Mouse (Mus musculus) liver, embryonic 14.5 days (tissue): ENCODE data around the gene Trappc12. TPM values are rescaled to one million over a fixed set of nuclear protein-coding genes. Genes with fewer than 3 reads are reported as not detected.
A peak's percentile ranks its signal among the peaks of the same experiment; 100 is the strongest.

Experiments used
- ATAC-seq: fragments of 200-750 bp; cut with Nextera tagmentation; 2 replicates; pipeline ENCODE4 v1.8.0; 2017; ENCODE audit warnings: moderate number of reproducible peaks, mild to moderate bottlenecking, moderate library complexity; ENCODE audit not compliant: insufficient read depth
- DNase-seq, 3 experiments: peaks; one replicate each; pipeline ENCODE4 v3.0.0-alpha.2; 2012 to 2013; ENCODE audit warnings: low read depth in 3 of 3, low spot score in 3 of 3
- H3K27ac ChIP-seq: fragments of 300-500 bp; sonication (generic); 2 replicates; pipeline ENCODE4 v1.5.1; 2014; ENCODE audit warnings: moderate library complexity, mild to moderate bottlenecking, control low read depth, inconsistent platforms
- H3K27me3 ChIP-seq: fragments of 300-500 bp; sonication (generic); 2 replicates; pipeline ENCODE4 v1.6.1; 2014; ENCODE audit warnings: mild to moderate bottlenecking, low read length, moderate library complexity; ENCODE audit not compliant: control insufficient read depth, insufficient read depth
- H3K36me3 ChIP-seq: fragments of 300-500 bp; sonication (generic); replicated peaks from 2 replicates; pipeline ENCODE4 v1.6.1; 2014; ENCODE audit warnings: low read depth; ENCODE audit not compliant: control insufficient read depth, insufficient read depth
- H3K4me1 ChIP-seq, 2 experiments: fragments of 200-500 bp in 1 of 2; fragments of 300-500 bp in 1 of 2; sonication (generic) in 1 of 2; replicated peaks; 2 replicates each; pipeline ENCODE4 v1.6.1; 2012 to 2014; ENCODE audit warnings: antibody characterized with exemption in 1 of 2, inconsistent platforms in 1 of 2, low read length in 1 of 2; ENCODE audit not compliant: control insufficient read depth in 2 of 2, insufficient read depth in 2 of 2
- H3K4me2 ChIP-seq: fragments of 300-500 bp; sonication (generic); 2 replicates; pipeline ENCODE4 v1.6.1; 2014; ENCODE audit warnings: low read depth, mild to moderate bottlenecking, control low read depth, moderate library complexity
- H3K4me3 ChIP-seq, 2 experiments: fragments of 200-500 bp in 1 of 2; fragments of 300-500 bp in 1 of 2; sonication (generic) in 1 of 2; 2 replicates each; pipeline ENCODE4 v1.5.1; 2012 to 2014; ENCODE audit warnings: low read depth in 2 of 2, low read length in 2 of 2, mild to moderate bottlenecking in 2 of 2, control low read depth in 1 of 2, inconsistent platforms in 1 of 2, moderate library complexity in 1 of 2; ENCODE audit not compliant: insufficient read depth in 1 of 2
- H3K9ac ChIP-seq: fragments of 300-500 bp; sonication (generic); replicated peaks from 2 replicates; pipeline ENCODE4 v1.6.1; 2014; ENCODE audit warnings: mild to moderate bottlenecking, control low read depth, moderate library complexity
- H3K9me3 ChIP-seq: fragments of 300-500 bp; sonication (generic); 2 replicates; pipeline ENCODE4 v1.6.1; 2016; ENCODE audit warnings: low read length, mixed read lengths; ENCODE audit not compliant: control insufficient read depth
- CTCF ChIP-seq: IDR thresholded peaks from 2 replicates; pipeline ENCODE4 v1.5.1; 2016; ENCODE audit warnings: antibody characterized with exemption, low read depth, control low read depth
- EP300 ChIP-seq: IDR thresholded peaks from 2 replicates; pipeline ENCODE4 v1.6.1; 2016; ENCODE audit warnings: antibody characterized with exemption, low read depth
- WGBS: fragments of 180-500 bp; shearing (Covaris S2); extraction: QIAGEN DNeasy Blood & Tissue Kit; methylation state at CpG from one replicate; pipeline ENCODE4 v1.1.7; 2014; ENCODE audit not compliant: insufficient replicate concordance; 5-methylcytosine and 5-hydroxymethylcytosine counted together
- polyA plus RNA-seq, 2 experiments: library from polyadenylated mRNA; depleted of rRNA in 1 of 2; stranded (reverse) in 1 of 2; unstranded in 1 of 2; fragments of >200 nt; fragmentation: Nextera tagmentation in 1 of 2; extraction: Ambion mirVana in 1 of 2; gene quantifications; 2 replicates each; pipeline versions ENCODE4 v1.2.1 to v1.2.3; 2012 to 2014

The Trappc12 gene
- polyA plus RNA-seq, 2 experiments: 11.6 to 13.1 TPM

- Histone ChIP-seq H3K27ac (no peak overlapping the region), H3K27me3 (no peaks in the 10 kb centered on the region), H3K9me3 (no peaks in the 10 kb centered on the region), H3K36me3 (peaks cover 14% of the 10 kb centered on the region), H3K4me1 (peaks cover 0 to 5% of the 10 kb centered on the region in 2 experiments; a peak in 2 of 4 replicates), H3K9ac (no peak overlapping the region), H3K4me3 (no peak overlapping the region), H3K4me2 (no peak overlapping the region)
- TF ChIP-seq CTCF (no peak), EP300 (no peak)
- DNase-seq (no peak), ATAC-seq (peak; percentile 56; the same call in 1 of the 2 replicates)
- 62% methylated on average over 8 of the region's 8 CpGs for WGBS
These were observed 63.9 kb downstream of the Trappc12 start for GRCm38 (mm10) chr12:28686199-28686879.

- Histone ChIP-seq H3K4me2 (no peak overlapping the region), H3K36me3 (peaks cover 9% of the 10 kb centered on the region), H3K27me3 (no peaks in the 10 kb centered on the region), H3K27ac (no peak overlapping the region), H3K9ac (no peak overlapping the region), H3K4me1 (peaks cover 0 to 5% of the 10 kb centered on the region in 2 experiments; a peak in 2 of 4 replicates), H3K4me3 (no peak overlapping the region), H3K9me3 (no peaks in the 10 kb centered on the region)
- TF ChIP-seq CTCF (no peak), EP300 (no peak)
- ATAC-seq (peak; percentile 19; the same call in 1 of the 2 replicates), DNase-seq (no peak)
- 55% methylated on average over 3 of the region's 3 CpGs for WGBS
These were observed 64.5 kb downstream of the Trappc12 start for GRCm38 (mm10) chr12:28685771-28686170.

- 59% methylated on average over 1 of the region's 1 CpGs for WGBS
- no peak for TF ChIP-seq CTCF
- no peak for TF ChIP-seq EP300
- ATAC-seq (no peak), DNase-seq (no peak)
- H3K9ac ChIP-seq: no peak overlapping the region
- H3K4me1 ChIP-seq: peaks cover 0 to 5% of the 10 kb centered on the region in 2 experiments; a peak in 2 of 4 replicates
- H3K4me2 ChIP-seq: no peak overlapping the region
- no peaks in the 10 kb centered on the region for H3K27me3 ChIP-seq
- no peak overlapping the region for H3K4me3 ChIP-seq
- H3K9me3 ChIP-seq: no peaks in the 10 kb centered on the region
- H3K27ac ChIP-seq: no peak overlapping the region
- peaks cover 5% of the 10 kb centered on the region for H3K36me3 ChIP-seq
These were observed 65.6 kb downstream of the Trappc12 start for GRCm38 (mm10) chr12:28684674-28685073.

- ATAC-seq: no peak
- WGBS: 47% methylated on average over 5 of the region's 5 CpGs
These were observed 74.4 kb downstream of the Trappc12 start for GRCm38 (mm10) chr12:28675925-28676209.

GRCm38 (mm10) chr12:28675121-28675924, 74.9 kb downstream of the Trappc12 start, which contains the start of gene Adi1:
Gene Adi1, plus strand, starts transcription at chr12:28675231.
- 2% methylated on average over 53 of the region's 53 CpGs for WGBS
- Histone ChIP-seq H3K27ac (peak within 1 kb of the TSS; percentile 39), H3K4me1 (peaks cover 0 to 13% of the 10 kb centered on the region in 2 experiments; a peak in 3 of 4 replicates), H3K4me3 (peak within 1 kb of the TSS; percentile 64 to 67), H3K4me2 (peak within 1 kb of the TSS; percentile 71), H3K9ac (peak within 1 kb of the TSS; percentile 62), H3K27me3 (no peaks in the 10 kb centered on the region), H3K9me3 (no peaks in the 10 kb centered on the region), H3K36me3 (no peaks in the 10 kb centered on the region)
- TF ChIP-seq CTCF (no peak), EP300 (no peak)
- peak; percentile 88 for ATAC-seq
- DNase-seq: peak; percentile 48 to 66 (median 50)

More at GRCm38 (mm10) chr12:28675925-28676209, 74.4 kb downstream of the Trappc12 start:
- peaks cover 0 to 13% of the 10 kb centered on the region in 2 experiments; a peak in 3 of 4 replicates for H3K4me1 ChIP-seq
- H3K27me3 ChIP-seq: no peaks in the 10 kb centered on the region
- no peaks in the 10 kb centered on the region for H3K36me3 ChIP-seq
- peak overlapping the region; percentile 62 for H3K9ac ChIP-seq
- DNase-seq: no peak
- peak overlapping the region; percentile 71 for H3K4me2 ChIP-seq
- peak overlapping the region; percentile 0; the same call in 1 of the 2 replicates for H3K27ac ChIP-seq
- TF ChIP-seq EP300 (no peak), CTCF (no peak)
- peak overlapping the region; percentile 64 to 67 for H3K4me3 ChIP-seq
- no peaks in the 10 kb centered on the region for H3K9me3 ChIP-seq
